8 mouse cellular contexts compared by ENCODE assay signal in the genomic region with DNA sequence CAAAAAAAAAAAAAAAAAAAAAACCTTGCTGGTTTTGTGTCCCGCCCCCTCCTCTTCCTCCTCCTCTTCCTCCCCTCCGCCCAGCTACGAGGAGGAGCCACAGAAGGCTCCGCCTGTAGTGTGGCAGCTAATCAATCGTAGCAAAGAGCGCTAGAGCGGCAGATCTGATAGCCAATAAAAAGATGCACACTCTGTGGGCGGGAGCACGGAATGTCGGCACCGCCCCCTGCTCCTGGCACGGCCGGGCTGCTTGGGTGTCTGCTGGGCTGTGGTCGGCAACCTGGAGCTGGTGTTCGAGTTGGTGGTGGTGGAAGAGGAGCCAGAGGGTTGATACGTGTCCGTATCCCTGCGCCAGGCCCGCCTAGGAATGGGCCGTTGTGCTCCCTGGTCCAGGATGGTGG. TPM values are rescaled to one million over a fixed set of nuclear protein-coding genes. Genes with fewer than 3 reads are reported as not detected.
A peak's percentile ranks its signal among the peaks of the same experiment; 100 is the strongest.
DNase-seq lines count a peak whose midpoint lies in the region; ATAC-seq lines count a peak whose summit lies in the region.

No protein-coding gene starts in this region.

- no peaks in the 10 kb centered on the region for H3K9me3 ChIP-seq in hindbrain, embryonic 10.5 days

- peak; percentile 96 for DNase-seq in MN1 (ENCODE audit: low spot score)
- DNase-seq in cerebellum, adult 9-10 months: peak; percentile 98
- DNase-seq in hindbrain, embryonic 10.5 days (ENCODE audit: low spot score): peak; percentile 98
- peak; percentile 98 to 99 for DNase-seq in layer of hippocampus, postnatal 10 days (ENCODE audit: low spot score in 2 of 2)
- peak; percentile 98 for DNase-seq in lung, postnatal 10 days
- peak; percentile 96 for DNase-seq in ovary, postnatal 36 days (ENCODE audit: low spot score)
- peak; percentile 98 for DNase-seq in thymus, postnatal 25 days

- peaks cover 69% of the 10 kb centered on the region for H3K4me1 ChIP-seq in hindbrain, embryonic 10.5 days (replicated peaks)

- H3K36me3 ChIP-seq in hindbrain, embryonic 10.5 days: peaks cover 5% of the 10 kb centered on the region

- H3K27me3 ChIP-seq in hindbrain, embryonic 10.5 days (ENCODE audit: insufficient read depth, poor library complexity, severe bottlenecking): no peaks in the 10 kb centered on the region

- ATAC-seq in frontal cortex, adult (ENCODE audit: low TSS enrichment): peak; percentile 77

- H3K27ac ChIP-seq in hindbrain, embryonic 10.5 days: peak overlapping the region; percentile 100

- peak overlapping the region; percentile 99 for H3K4me3 ChIP-seq in hindbrain, embryonic 10.5 days

- WGBS in hindbrain, embryonic 10.5 days: under 1% methylated on average over 20 of the region's 20 CpGs

RNA-seq across cellular contexts. Expression of a gene that starts 0.4 kb away (rescaled TPM):
- 7.7 and 10.7 TPM in 2 replicates for polyA plus RNA-seq in hindbrain, embryonic 10.5 days (2016; fragmentation: Nextera tagmentation; extraction: Ambion mirVana)
- 10 to 100 TPM; 19.3 to 21.1 TPM for total RNA-seq in layer of hippocampus, postnatal 10 days (2021)

RNA-seq across cellular contexts. Expression of a gene that starts 13.4 kb away (rescaled TPM):
- 0.04 TPM in 1 of 2 replicates, not detected in the other for polyA plus RNA-seq in hindbrain, embryonic 10.5 days (2016; fragmentation: Nextera tagmentation; extraction: Ambion mirVana)
- under 1 TPM; 0.40 to 0.43 TPM for total RNA-seq in layer of hippocampus, postnatal 10 days (2021)

RNA-seq across cellular contexts. Expression of a gene that starts 50.1 kb away (rescaled TPM):
- polyA plus RNA-seq in hindbrain, embryonic 10.5 days (2016; fragmentation: Nextera tagmentation; extraction: Ambion mirVana): 193 and 221 TPM in 2 replicates
- total RNA-seq in layer of hippocampus, postnatal 10 days (2021): 100 to 1,000 TPM; 191 to 195 TPM

Comparison
In these comparisons a context has a peak if more than half of its experiments do, and no peak if none do; other contexts are left out.
1. Peak in every context shown above with its lines: DNase-seq, ATAC-seq, H3K4me3 ChIP-seq and H3K27ac ChIP-seq.